Mouse (Mus musculus) G1E-ER4 (cell line): ENCODE measurements around the gene Ccdc33. TPM values are rescaled to one million over a fixed set of nuclear protein-coding genes. Genes with fewer than 3 reads are reported as not detected.

ENCODE experiments used
- GATA1 ChIP-seq: IDR thresholded peaks from one replicate; pipeline ENCODE4 v1.8.0; 2012; ENCODE audit warnings: low read length, inconsistent platforms
- polyA plus RNA-seq: library from polyadenylated mRNA; stranded (reverse); fragments of >175 nt; gene quantifications from 2 replicates; pipeline ENCODE4 v1.2.3, GENCODE M21; 2012

The Ccdc33 gene
- not detected in 2 replicates for polyA plus RNA-seq

DNA sequence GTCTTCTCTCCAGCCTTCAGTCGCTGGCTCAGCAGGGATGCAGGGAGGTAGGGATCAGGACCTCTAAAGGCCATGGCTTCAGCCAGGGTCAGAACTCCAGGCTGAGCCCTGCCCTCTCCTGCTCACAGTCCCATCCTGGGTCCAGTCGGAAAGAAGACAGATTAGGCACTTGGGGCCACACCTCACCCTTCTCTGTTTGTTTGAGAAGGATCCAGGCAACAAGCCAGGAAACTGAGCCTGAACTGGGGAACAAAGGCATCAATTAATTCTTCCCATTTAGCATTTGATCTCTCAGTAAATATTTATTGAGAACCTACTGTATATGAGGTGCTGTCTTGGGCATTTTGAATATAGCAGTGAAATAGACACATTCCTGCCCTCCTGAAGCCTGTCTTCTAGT lies at the start of gene Ccdc33:
Ccdc33 (minus strand) TSS at position 153 of the 400 bp plus-strand sequence.
- TF ChIP-seq GATA1, result no peak

DNA sequence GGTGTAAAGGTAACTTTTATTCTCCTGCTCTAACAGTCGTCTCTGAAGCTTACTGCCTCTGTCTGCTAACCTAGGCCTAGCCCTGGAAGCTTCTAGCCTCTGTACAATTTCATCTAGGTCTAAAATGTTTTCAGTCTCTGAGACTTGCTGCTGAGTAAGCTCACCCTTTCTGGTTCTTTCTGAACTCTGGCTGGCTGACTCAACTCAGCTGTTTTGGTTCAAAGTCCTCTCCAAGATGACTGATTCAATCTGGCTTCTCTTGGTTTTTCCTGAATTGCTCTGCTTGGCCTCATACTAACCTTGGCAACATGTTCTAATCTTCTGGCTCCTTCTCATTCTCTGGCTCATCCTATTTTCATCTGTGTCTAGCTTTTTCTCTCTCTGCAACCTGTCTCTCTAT lies 47.2 kb upstream of the Ccdc33 start:
- TF ChIP-seq GATA1, result no peak

DNA sequence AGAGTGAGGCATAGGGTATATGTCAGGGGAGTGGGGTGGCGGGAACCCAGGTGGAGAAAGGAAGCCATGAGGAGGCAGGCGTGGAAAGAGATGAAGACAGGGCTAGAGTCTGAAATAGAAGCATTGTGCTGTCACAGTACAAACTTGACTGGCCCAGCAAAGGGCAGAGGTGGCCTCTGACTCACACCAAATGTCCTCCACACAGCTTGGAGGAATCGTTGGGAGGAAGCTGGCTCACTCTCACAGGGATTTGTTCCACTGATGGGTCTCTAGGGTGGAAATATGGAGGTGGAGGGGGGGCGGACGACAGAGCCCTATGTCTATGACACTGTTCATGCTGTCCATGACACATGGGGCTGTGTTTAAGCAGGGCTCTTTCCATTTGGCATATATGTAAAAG lies 44.5 kb upstream of the Ccdc33 start:
- no peak for TF ChIP-seq GATA1

DNA sequence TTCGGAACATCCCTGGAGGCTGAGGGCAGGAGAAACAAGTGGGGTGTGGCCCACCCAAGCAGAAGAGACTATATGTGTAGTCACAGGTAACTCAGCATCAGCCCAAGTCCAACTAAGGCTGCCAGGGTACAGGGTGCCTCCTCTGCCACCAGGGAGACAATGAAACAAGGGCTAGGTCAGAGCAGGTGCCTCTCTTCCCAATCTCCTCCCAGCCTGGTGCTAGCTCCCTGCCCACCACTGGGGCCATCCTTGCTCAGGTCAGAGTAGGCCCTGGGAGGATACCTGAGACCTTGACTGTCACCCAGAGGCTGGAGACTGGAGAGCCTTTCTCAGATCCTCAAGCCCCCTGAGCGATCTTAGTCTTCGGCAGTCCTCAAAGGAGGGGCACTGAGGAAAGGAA lies 43.5 kb upstream of the Ccdc33 start:
- TF ChIP-seq GATA1, result no peak

DNA sequence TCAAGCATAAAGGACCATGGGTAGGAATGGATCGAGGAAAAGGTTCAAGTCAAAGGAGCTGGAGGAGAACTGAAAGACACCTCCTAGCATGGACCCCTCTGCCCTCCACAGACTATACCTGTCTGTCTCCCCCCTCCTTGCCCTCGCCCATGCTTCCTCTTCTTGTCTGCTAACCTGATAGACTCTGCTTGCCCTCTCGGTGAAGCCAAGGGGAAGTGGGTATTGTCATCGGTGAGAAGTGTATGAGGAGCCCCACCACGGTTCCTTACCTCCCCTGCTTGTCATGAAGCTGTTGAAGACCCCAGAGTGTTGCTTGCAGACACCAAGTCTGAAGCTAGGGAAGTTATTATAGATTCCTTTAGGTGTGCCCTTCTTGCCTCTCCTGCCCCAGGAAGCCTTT lies 41.7 kb upstream of the Ccdc33 start:
- TF ChIP-seq GATA1, result no peak

DNA sequence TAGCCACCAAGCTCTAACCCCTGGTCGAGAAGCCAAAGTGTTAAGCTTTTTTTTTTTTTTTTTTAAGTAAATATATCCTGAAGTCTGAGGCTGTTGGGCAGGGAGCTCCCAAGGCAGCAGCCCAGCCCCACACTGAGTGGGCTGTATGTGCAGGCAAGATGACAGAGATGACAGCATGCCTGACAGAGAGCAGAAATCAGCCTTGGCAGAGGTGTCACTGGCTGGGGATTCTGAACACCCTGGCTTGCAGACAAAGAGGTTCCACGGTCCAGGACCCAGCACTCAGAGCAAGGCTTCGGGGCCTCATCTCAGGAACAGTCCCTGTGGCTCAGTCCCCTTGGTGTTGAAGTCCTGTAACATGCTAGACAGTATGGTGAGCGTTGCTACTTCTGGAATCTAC lies 41.2 kb upstream of the Ccdc33 start:
- TF ChIP-seq GATA1, result no peak

DNA sequence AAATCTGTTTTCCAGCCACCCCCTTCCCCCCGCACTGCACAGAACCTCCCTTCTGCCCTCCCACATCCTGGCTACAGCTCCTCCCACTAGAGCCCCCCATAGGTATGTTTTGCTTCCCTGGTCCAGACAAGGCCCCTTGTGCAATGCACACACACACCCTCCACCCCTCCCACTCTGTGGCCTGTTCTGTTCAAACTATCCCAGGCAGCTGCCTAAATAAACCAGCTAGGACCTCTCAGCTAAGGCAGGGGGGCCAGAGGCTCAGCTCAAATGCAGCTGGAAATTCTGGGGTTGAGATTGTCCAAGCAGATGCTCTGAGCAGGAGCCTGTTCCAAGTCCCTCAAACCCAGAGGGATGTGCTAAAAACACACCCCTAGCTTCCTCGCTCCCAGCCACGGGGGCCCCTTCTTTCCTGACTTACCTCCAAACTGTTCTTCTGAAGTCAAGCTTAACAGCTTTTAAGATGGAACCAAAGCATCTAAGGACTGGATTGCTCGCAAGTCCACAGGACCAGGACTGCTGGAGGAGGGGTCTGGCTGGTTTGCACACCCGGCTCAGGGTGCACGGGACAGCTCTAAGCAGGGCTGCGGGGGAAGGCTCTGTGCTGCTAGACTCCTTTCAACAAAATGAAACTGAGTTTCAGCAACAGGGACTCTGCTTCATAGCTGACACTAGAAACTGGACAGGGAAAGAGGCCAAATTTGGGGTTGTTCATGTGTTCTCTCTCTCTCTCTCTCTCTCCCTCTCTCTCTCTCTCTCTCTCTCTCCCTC lies 40.1 kb upstream of the Ccdc33 start:
- TF ChIP-seq GATA1, result no peak

DNA sequence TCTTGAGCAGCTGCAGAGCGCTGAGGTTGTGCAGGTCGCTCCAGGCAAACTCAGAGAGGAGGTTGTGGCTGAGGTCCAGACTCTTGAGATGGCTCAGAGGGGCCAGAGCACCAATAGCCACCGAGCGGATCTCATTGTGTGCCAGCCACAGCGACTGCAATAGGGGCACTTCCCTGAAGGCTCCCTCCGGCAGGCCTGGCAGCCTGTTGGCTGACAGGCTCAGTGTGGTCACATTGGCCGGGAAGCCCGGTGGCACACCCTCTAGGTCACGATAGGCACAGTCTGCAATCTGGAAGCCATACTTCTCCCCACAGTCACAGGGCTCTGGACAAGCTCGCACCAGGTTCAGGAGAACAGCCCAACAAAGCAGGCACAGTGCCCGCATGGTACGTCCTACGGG lies 39.2 kb upstream of the Ccdc33 start:
- TF ChIP-seq GATA1, result no peak

DNA sequence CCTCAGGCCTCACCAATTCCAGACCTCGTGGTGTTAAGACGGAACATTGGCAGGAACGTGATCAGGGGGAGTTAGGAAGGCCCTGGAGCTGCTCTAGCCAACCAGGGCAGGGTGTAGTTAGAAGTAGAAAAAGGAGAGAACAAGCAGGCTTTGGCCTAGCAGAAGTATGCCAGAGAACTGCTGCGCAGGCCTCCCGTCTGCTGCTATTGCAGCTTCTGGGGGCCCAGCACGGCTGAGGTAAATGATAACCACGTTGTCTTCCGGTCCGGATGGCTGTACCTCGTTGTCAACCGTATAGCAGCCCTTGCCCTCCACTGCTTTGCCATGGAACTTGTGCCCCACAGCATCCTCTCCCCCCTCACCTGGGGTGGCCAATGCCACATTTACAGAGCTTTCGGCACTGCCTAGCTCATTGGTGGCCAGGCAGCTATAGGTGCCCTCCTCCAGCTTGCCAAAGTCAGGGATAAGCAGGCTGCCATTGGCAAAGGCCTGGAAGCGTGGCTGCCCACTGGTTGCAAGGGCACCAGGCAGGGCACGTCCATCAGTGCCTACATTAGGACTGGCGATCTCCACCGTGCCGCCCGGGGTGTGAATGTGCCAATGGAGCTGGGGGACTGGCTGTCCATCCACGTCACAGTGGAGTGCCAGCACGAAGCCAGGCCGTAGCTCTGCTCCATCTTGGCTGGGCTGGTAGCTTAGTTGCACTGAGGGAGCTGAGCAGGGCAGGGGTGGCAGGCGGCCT lies 38.4 kb upstream of the Ccdc33 start:
- TF ChIP-seq GATA1, result no peak

DNA sequence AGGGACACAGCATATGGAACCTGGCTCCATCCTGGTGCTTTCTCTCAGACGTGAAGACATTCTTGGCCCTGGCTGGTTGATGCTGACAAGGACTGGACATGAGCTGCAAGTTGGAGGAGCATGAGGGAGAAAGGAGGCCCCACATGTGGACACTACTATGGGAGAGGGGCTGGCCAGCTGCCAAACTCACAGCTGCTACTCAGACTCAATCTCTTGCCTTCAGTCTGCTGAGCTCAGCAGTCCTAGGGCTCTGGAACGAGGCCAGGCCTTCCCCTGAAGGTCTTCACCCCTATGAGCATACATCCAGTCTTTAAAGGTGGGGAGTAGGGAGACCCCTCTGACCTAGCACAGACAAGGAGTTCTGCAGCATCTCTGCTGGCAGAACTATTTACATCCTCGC lies 36.7 kb upstream of the Ccdc33 start:
- no peak for TF ChIP-seq GATA1

DNA sequence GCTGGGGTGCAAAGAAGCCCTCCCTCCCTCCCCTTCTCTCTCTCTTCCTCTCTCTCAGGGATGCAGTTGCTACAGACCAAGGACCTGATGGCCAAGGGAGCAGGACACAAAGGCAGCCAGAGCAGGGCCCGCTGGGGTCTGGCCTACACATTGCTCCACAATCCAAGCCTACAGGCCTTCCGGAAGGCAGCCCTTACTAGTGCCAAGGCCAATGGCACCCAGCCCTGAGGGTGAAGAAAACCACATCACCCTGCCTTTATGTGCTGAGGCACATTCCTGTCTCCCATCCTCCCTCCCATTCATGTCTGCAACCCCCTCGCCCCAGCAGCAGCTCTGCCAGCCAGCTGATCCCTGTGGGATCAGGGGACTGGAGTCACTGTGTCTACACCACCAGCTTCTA lies 34.5 kb upstream of the Ccdc33 start:
- no peak for TF ChIP-seq GATA1

DNA sequence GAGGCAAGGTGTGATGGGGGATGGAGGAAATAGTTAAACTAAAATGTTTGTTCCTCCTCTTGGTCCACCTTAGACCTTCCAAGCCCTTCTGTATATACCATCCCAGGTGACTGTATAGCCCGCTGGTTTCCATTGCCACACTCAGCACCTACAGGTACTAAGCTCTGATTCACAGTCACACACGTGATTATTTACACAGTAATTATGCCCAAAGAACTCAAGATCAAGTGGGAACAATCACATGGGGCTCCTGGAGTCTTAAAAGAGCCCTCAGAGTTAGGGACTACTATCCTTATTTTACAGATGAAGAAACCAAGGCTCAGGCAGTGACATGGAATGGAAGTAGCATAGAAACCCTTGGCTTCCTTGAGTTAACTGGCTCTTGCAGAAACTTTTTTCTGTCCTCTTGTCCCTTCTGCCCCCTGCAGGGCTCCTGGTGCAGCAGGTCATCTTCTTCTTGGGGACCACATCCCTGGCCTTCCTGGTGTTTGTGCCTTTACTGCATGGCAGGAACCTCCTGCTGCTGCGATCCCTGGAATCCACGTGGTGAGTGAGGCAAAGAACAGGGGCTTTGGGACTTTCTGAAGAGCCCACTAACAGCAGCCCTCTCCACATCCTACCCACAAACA lies 32.2 kb upstream of the Ccdc33 start:
- TF ChIP-seq GATA1, result no peak

DNA sequence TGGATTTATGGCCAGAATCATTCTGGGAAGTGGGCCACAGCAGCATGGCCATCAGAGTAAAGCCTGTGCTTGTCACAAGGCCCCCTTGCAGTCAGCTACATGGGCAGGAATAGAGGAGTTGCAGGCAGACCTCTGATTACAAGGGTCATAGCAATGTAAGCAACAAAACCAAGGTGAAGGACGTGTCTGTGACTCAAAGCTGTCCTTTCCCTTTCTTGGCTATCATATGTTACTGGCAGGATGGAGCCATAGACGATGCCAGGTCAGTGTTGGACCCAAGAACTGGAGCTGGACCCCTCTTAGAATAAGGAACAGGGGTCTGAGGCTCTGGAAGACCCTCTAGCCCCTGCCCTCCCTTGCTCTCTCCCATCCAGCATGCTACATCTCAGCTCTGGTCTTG lies 30.2 kb upstream of the Ccdc33 start:
- no peak for TF ChIP-seq GATA1

DNA sequence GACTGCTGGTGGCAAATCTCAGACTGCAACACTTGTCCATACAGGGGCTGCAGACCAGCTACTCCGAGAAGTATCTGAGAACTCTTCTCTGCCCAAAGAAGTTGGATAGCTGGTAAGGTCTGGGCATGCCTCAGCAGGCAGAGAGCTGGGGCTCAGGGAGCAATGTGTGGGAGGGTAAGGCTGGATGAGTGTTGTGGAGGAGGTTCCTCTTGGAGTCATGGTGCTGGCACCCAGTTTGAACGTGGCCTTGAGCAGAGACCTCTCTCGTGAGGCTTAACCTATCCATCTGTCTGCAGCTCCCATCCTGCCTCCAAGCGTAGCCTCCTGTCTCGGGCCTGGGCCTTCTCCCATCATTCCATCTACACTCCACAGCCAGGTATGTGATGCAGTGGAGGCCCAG lies 26.8 kb upstream of the Ccdc33 start:
- TF ChIP-seq GATA1, result no peak

DNA sequence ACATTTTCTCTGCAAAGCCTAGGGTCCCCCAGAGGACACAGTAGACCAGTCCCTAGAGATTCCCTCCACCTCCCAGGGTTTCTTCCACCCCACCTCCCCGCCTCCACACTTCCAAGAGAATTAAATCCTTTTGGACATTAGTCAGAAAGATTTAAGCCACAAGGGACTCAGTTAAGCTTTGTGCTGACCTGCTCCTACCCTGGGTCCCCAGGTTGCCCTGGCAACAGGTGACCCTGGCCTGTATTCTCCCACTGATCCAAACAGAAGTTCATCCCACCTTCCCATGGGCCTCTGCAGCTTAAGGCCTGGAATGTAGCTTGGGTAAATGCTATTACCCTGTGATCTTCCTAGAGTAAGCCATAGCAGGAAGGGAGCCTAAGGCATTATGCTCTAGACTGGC lies 26.0 kb upstream of the Ccdc33 start:
- no peak for TF ChIP-seq GATA1

DNA sequence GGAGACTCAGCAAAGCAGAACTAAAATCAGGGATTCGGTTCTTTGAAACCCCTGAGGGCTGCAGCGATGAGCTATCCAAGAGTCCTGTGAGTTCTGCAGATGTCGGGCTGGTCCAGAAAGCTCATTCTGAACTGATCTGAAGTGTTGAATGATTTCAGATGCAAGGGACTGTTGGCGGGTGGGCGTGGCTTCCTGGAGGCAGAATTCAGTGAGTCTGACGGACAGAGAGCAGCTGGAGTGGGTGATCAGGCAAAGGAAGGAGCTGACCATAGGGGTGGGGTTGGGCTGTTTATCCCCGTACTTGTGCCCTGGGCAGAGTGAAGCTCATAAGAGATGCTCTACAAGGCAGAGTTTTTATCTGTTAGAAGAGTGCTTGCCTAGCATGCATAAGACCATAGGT lies 24.8 kb upstream of the Ccdc33 start:
- TF ChIP-seq GATA1, result no peak

DNA sequence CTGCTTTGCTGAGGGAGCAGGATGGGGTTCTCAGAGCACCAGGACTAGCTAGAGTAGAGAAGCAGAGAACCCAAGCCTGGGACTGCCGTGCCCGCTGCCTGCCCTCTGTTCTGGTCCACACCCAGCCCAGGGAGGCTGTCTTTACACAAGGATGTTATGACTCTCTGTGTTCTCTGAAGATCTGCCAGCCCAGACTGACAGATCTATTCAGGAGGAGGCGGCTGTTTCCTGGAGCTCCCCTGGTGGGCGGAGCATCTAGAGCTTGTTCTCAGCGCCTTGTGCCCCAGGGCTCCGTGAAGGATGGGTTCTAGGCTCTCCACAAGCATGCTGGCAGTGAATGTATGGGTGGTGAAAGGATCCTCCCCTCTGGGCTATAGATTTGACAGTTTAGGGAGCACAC lies 21.3 kb upstream of the Ccdc33 start:
- TF ChIP-seq GATA1, result no peak
